Mouse (Mus musculus) Patski (cell line): Measurements from ENCODE around the gene Mpp2. TPM values are rescaled to one million over a fixed set of nuclear protein-coding genes. Genes with fewer than 3 reads are reported as not detected.

Experiments
- ATAC-seq: fragments of 100-300 bp; one replicate; pipeline ENCODE4 v1.8.0; 2021
- CTCF ChIA-PET: fragments of 350-600 bp; sonication (Branson Sonifier 250); formaldehyde crosslinking; loops from one replicate; lab custom pipeline; 2022; ENCODE audit warnings: inconsistent platforms; lab: Charles Lee
- POLR2A ChIA-PET: fragments of 350-600 bp; sonication (Branson Sonifier 250); formaldehyde crosslinking; loops from one replicate; lab custom pipeline; 2022; ENCODE audit warnings: antibody characterized with exemption, inconsistent platforms; lab: Charles Lee
- DNase-seq: peaks from one replicate; pipeline ENCODE4 v3.0.0-alpha.2; 2011; ENCODE audit warnings: low read depth, low spot score
- H3K27me3 ChIP-seq: fragments of 371-371 bp; one replicate; pipeline ENCODE4 v1.5.1; 2021
- CTCF ChIP-seq: fragments of 100-300 bp; IDR thresholded peaks from one replicate; pipeline ENCODE4 v1.5.1; 2021
- in situ Hi-C: fragments of 300-500 bp; cut with MboI; formaldehyde crosslinking; loops from 3 replicates; pipeline ENCODE4 v1.11.1; 2018; ENCODE audit warnings: low pct_unique_long_range_greater_than_20kb, mixed read lengths
- polyA plus RNA-seq: library from polyadenylated mRNA; unstranded; gene quantifications from one replicate; pipeline ENCODE4 v1.2.3, GENCODE M21; 2021

The Mpp2 gene
- polyA plus RNA-seq, 1 experiment from 2014 or later, result 16.9 TPM

DNA sequence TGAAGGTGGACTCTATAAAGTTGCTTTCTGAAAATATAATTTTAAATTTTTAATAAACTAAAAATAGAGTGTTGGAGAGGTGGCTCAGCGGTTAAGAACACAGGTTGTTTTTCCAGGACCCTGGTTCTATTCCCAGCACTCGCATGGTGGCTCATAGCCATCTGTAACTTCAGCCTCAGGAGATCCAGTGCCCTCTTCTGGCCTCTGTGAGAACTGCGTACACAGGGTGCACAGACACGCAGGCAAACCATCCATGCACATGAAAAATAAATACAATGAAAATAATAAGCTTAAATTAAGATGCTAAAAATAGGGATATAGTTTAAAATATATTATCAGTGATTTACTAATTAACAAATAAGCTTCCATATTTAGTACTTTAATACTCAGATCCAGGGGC lies 47.7 kb downstream of the Mpp2 start:
- in situ Hi-C loops, result no loop called here
- ATAC-seq, result no peak
- CTCF ChIA-PET, result interaction anchor here (0.9 to 5.0 kb wide), 18 partner anchors 10 to 108 kb away, joined by 3 to 45 read pairs (median 5); partner anchors contain the start of genes Cfap97d1 and Dusp3
- TF ChIP-seq CTCF, result no peak
- no peaks in the 10 kb centered on the region for H3K27me3 ChIP-seq
- no peak for DNase-seq
- POLR2A ChIA-PET, result interaction anchor here (0.6 to 1.3 kb wide), 2 partner anchors 13 to 51 kb away, joined by 3 read pairs; no protein-coding TSS in a partner anchor

GRCm38 (mm10) chr11:102040138-102040524 lies 48.2 kb downstream of the Mpp2 start:
- H3K27me3 ChIP-seq, result no peaks in the 10 kb centered on the region
- in situ Hi-C loops, result no loop called here
- peak; percentile 66 for DNase-seq
- TF ChIP-seq CTCF, result peak; percentile 94
- POLR2A ChIA-PET, result interaction anchor here (0.5 to 1.3 kb wide), 2 partner anchors 14 to 19 kb away, joined by 3 read pairs; no protein-coding TSS in a partner anchor
- ATAC-seq, result no peak
- CTCF ChIA-PET, result interaction anchor here (0.8 to 5.0 kb wide), 21 partner anchors 10 to 109 kb away, joined by 3 to 45 read pairs (median 5); partner anchors contain the start of genes Cfap97d1 and Dusp3

GRCm38 (mm10) chr11:102039487-102040137 lies 48.7 kb downstream of the Mpp2 start:
- in situ Hi-C loops, result loop anchor here (5.0 kb wide), 1 partner anchor 42 kb away; no protein-coding TSS in a partner anchor
- ChIA-PET POLR2A (interaction anchor here (0.5 to 1.3 kb wide), 2 partner anchors 14 to 18 kb away, joined by 3 read pairs; no protein-coding TSS in a partner anchor), CTCF (interaction anchor here (0.8 to 5.0 kb wide), 20 partner anchors 9 to 109 kb away, joined by 3 to 45 read pairs (median 4); partner anchors contain the start of genes Cfap97d1 and Dusp3)
- H3K27me3 ChIP-seq, result no peaks in the 10 kb centered on the region
- DNase-seq (no peak), ATAC-seq (no peak)
- TF ChIP-seq CTCF, result no peak

GRCm38 (mm10) chr11:102037789-102038188 lies 50.5 kb downstream of the Mpp2 start:
- ChIA-PET CTCF (interaction anchor here (4.3 kb wide), 1 partner anchor 52 kb away, joined by 45 read pairs; the partner anchor contains the start of genes Cfap97d1 and Dusp3), POLR2A (no interaction called here)
- H3K27me3 ChIP-seq, result no peaks in the 10 kb centered on the region
- no peak for TF ChIP-seq CTCF
- no peak for ATAC-seq
- in situ Hi-C loops, result loop anchor here (5.0 kb wide), 1 partner anchor 40 kb away; no protein-coding TSS in a partner anchor
- no peak for DNase-seq

DNA sequence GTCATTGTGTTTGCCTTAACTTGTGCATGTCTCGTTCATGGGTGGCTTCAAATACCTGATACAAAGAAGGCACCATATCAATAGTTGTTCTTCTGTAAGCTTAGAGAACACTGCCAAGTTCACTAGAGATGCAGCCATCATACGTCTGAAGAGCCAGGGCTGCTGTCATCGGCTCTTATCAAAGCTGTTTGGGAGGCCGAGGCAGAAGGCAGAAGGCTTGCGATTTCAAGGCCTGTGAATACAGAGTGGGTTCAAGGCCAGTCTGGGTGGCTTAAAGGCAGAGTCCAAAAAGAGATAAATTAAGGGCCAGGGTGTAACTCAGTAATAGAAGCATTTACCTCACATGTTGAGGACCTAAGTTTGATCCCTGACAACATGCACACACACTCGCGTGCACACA lies 52.0 kb downstream of the Mpp2 start:
- DNase-seq, result no peak
- ATAC-seq, result no peak
- no peaks in the 10 kb centered on the region for H3K27me3 ChIP-seq
- ChIA-PET POLR2A (no interaction called here), CTCF (no interaction called here)
- in situ Hi-C loops, result loop anchor here (5.0 kb wide), 1 partner anchor 39 kb away; no protein-coding TSS in a partner anchor
- TF ChIP-seq CTCF, result no peak

- no peaks in the 10 kb centered on the region for H3K27me3 ChIP-seq
- ChIA-PET CTCF (no interaction called here), POLR2A (no interaction called here)
- ATAC-seq (no peak), DNase-seq (no peak)
- no peak for TF ChIP-seq CTCF
- in situ Hi-C loops, result loop anchor here (5.0 kb wide), 1 partner anchor 38 kb away; no protein-coding TSS in a partner anchor
These were observed 52.8 kb downstream of the Mpp2 start for GRCm38 (mm10) chr11:102035456-102035960.

GRCm38 (mm10) chr11:102034887-102035286 lies 53.4 kb downstream of the Mpp2 start:
- H3K27me3 ChIP-seq, result no peaks in the 10 kb centered on the region
- in situ Hi-C loops, result loop anchor here (5.0 kb wide), 1 partner anchor 38 kb away; no protein-coding TSS in a partner anchor
- ChIA-PET CTCF (no interaction called here), POLR2A (no interaction called here)
- no peak for ATAC-seq
- DNase-seq, result no peak
- TF ChIP-seq CTCF, result no peak

GRCm38 (mm10) chr11:102033055-102033591 lies 55.2 kb downstream of the Mpp2 start:
- CTCF ChIA-PET, result interaction anchor here (1.0 kb wide), 1 partner anchor 79 kb away, joined by 3 read pairs; no protein-coding TSS in a partner anchor
- POLR2A ChIA-PET, result no interaction called here
- in situ Hi-C loops, result no loop called here
- H3K27me3 ChIP-seq, result no peaks in the 10 kb centered on the region
- no peak for TF ChIP-seq CTCF
- ATAC-seq (no peak), DNase-seq (no peak)

DNA sequence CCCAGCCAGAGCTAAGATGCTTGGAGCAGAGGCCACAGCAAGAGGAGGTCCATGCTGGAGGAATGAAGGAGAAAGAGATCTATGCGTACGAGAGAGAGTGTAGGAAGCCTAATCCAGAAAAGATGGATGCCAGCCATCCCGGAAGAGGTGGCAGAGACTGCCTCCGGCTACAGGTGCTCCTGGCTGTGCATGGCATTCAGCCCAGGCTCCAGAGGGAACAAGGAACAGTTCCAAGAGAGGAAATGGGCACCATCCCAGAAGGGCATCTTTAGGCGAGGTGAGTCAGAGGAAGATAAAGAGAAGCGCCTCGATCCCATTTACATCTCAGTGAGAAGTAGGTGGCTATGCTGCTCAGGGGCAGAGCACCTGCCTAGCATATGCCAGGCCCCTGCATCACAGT lies 57.2 kb downstream of the Mpp2 start:
- CTCF ChIA-PET, result interaction anchor here (1.1 to 1.7 kb wide), 3 partner anchors 9 to 45 kb away, joined by 3 to 4 read pairs (median 3); no protein-coding TSS in a partner anchor
- ATAC-seq (no peak), DNase-seq (no peak)
- POLR2A ChIA-PET, result interaction anchor here (0.6 to 0.7 kb wide), 2 partner anchors 65 to 577 kb away, joined by 6 read pairs; no protein-coding TSS in a partner anchor
- no peaks in the 10 kb centered on the region for H3K27me3 ChIP-seq
- in situ Hi-C loops, result no loop called here
- no peak for TF ChIP-seq CTCF

DNA sequence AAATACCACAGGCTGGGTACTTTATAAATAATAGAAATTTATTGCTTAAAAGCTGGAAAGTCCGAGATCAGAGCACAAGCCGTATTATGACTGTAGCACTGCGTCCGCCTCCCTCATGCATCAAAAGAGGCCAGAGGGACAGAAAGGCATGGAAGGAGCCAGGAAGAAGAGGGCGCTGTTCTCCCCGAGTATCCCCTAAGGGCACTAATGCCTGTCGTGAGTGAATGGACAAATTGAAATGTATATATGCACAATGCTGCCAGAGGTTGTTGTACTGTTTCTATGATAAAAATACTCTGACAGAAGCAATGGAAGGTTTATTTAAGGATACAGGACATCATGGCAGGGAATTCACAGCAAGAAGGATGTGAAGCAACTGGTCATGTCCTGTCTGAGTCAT lies 58.3 kb downstream of the Mpp2 start:
- DNase-seq (no peak), ATAC-seq (no peak)
- ChIA-PET POLR2A (no interaction called here), CTCF (interaction anchor here (1.7 kb wide), 1 partner anchor 10 kb away, joined by 4 read pairs; no protein-coding TSS in a partner anchor)
- no peak for TF ChIP-seq CTCF
- in situ Hi-C loops, result no loop called here
- H3K27me3 ChIP-seq, result no peaks in the 10 kb centered on the region
